Mouse (Mus musculus): Measurements from ENCODE around the gene Cyth4.

- TF ChIP-seq CTCF (IDR thresholded peaks at IDR 0.05) (no peak), EP300 (IDR thresholded peaks at IDR 0.05) (0 out of 2 replicates have a peak, but pooled peaks have one; percentile 11)
Observed at GRCm38 (mm10) chr15:78594831-78595230, 2.0 kb upstream of the Cyth4 start.
